Mouse (Mus musculus) kidney, adult 11 months (tissue): Measurements from ENCODE around the gene Mpz.
A peak's percentile ranks its signal among the peaks of the same experiment; 100 is the strongest.

ENCODE experiments used
- DNase-seq: peaks from one replicate; pipeline ENCODE4 v3.0.0; 2022

Mpz gene

GRCm38 (mm10) chr1:171189476-171190114, 39.1 kb downstream of the Mpz start:
- no peak for DNase-seq

GRCm38 (mm10) chr1:171190832-171191231, 40.3 kb downstream of the Mpz start:
- no peak for DNase-seq

GRCm38 (mm10) chr1:171192283-171192682, 41.8 kb downstream of the Mpz start:
- DNase-seq: no peak

- no peak for DNase-seq
Observed at GRCm38 (mm10) chr1:171193093-171193840, 42.8 kb downstream of the Mpz start.

GRCm38 (mm10) chr1:171193911-171194830, 43.7 kb downstream of the Mpz start:
- no peak for DNase-seq

- DNase-seq: no peak
Observed at GRCm38 (mm10) chr1:171195046-171195822, 44.7 kb downstream of the Mpz start.

GRCm38 (mm10) chr1:171195887-171196397, 45.4 kb downstream of the Mpz start, which contains the start of gene Pcp4l1:
Pcp4l1 (minus strand) TSS chr1:171196268.
- DNase-seq: peak; percentile 46

GRCm38 (mm10) chr1:171199532-171199931, 49.0 kb downstream of the Mpz start:
- no peak for DNase-seq

- DNase-seq: no peak
Observed at GRCm38 (mm10) chr1:171200769-171201168, 50.3 kb downstream of the Mpz start.

GRCm38 (mm10) chr1:171203471-171204248, 53.1 kb downstream of the Mpz start:
- no peak for DNase-seq

GRCm38 (mm10) chr1:171204249-171204644, 53.7 kb downstream of the Mpz start:
- DNase-seq: peak; percentile 27

- no peak for DNase-seq
Observed at GRCm38 (mm10) chr1:171205704-171206493, 55.4 kb downstream of the Mpz start.

GRCm38 (mm10) chr1:171209409-171209808, 58.9 kb downstream of the Mpz start:
- no peak for DNase-seq
